Comparison of ENCODE assay signal across 15 mouse cellular contexts in the genomic region with DNA sequence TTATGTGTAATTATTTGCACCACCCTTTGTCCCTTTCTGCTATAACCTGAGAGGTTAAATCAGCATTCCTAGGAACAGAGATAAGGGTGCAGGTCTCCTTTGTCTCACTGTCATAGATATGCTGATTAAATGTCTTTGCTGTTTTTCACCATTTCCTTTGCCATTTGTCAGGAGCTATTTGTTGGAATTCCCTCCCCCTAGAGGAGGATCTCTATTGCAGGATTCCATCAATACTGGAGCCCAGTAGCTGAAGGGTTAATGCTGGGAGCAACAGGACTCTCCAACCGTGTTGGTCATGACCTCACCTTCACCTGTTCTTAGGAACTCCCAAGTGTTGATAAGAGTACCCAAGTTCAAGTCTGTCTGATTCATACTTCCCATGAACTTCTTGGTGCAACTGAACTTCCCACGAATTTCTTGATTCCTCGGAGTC.
DNase-seq lines count a peak whose midpoint lies in the region; ATAC-seq and TF ChIP-seq lines count a peak whose summit lies in the region.
"Had no signal": no experiment of that assay in that cellular context is flagged by ENCODE, and none has a peak within 500 bp of the region (broad histone marks: within the 10 kb centered on the region; RNA-seq: fewer than 3 reads in every experiment).

No protein-coding gene starts in this region.

- no peak overlapping the region for H3K9ac ChIP-seq in limb, embryonic 14.5 days (ENCODE audit: low read depth, low read length, severe bottlenecking)
- H3K9ac ChIP-seq: hindbrain, embryonic 12.5 days; liver, embryonic 15.5 days; midbrain, embryonic 15.5 days had no signal

- no peak overlapping the region for H3K4me2 ChIP-seq in limb, embryonic 14.5 days (replicated peaks; ENCODE audit: low read depth, low read length, severe bottlenecking)
- H3K4me2 ChIP-seq: hindbrain, embryonic 12.5 days; liver, embryonic 15.5 days; midbrain, embryonic 15.5 days had no signal

- no peak overlapping the region for H3K4me3 ChIP-seq in gastrocnemius, adult 2 months
- no peak overlapping the region for H3K4me3 ChIP-seq in kidney, adult 2 months (ENCODE audit: insufficient read depth, low read depth, low read length)
- no peak overlapping the region for H3K4me3 ChIP-seq in limb, embryonic 14.5 days (replicated peaks; ENCODE audit: low read length)
- H3K4me3 ChIP-seq: hindbrain, embryonic 12.5 days; liver, embryonic 15.5 days; midbrain, embryonic 15.5 days had no signal

- no peaks in the 10 kb centered on the region for H3K9me3 ChIP-seq in limb, embryonic 14.5 days (ENCODE audit: control insufficient read depth, low read length)
- H3K9me3 ChIP-seq: hindbrain, embryonic 12.5 days; liver, embryonic 15.5 days; midbrain, embryonic 15.5 days had no signal

- intact Hi-C loops in gastrocnemius, adult 2 months (cut with DNase I): no loop called here

- peaks cover 33% of the 10 kb centered on the region for H3K4me1 ChIP-seq in kidney, adult 2 months (ENCODE audit: control insufficient read depth, insufficient read depth, low read length)
- peaks cover 26% of the 10 kb centered on the region for H3K4me1 ChIP-seq in limb, embryonic 14.5 days (ENCODE audit: control insufficient read depth, insufficient read depth, low read length)
- H3K4me1 ChIP-seq: hindbrain, embryonic 12.5 days; liver, embryonic 15.5 days; midbrain, embryonic 15.5 days had no signal

- ATAC-seq in limb, embryonic 14.5 days (ENCODE audit: low FRiP score, low read depth): no peak
- ATAC-seq: midbrain, embryonic 15.5 days had no signal

- H3K36me3 ChIP-seq in kidney, adult 2 months (ENCODE audit: control insufficient read depth, insufficient read depth, low read length): no peaks in the 10 kb centered on the region
- no peaks in the 10 kb centered on the region for H3K36me3 ChIP-seq in limb, embryonic 14.5 days (ENCODE audit: control insufficient read depth, insufficient read depth, low read length)
- H3K36me3 ChIP-seq: hindbrain, embryonic 12.5 days; liver, embryonic 15.5 days; midbrain, embryonic 15.5 days had no signal

- 15% methylated on average over 3 of the region's 3 CpGs for WGBS in kidney, adult 2 months
- 45% methylated on average over 3 of the region's 3 CpGs for whole genome bisulfite sequencing in limb, embryonic 14.5 days

- peak overlapping the region; percentile 35; the same call in 1 of the 2 replicates for H3K27ac ChIP-seq in gastrocnemius, adult 2 months
- peak overlapping the region; percentile 43 for H3K27ac ChIP-seq in kidney, adult 2 months (ENCODE audit: insufficient read depth, low read depth, low read length)
- H3K27ac ChIP-seq in limb, embryonic 14.5 days (replicated peaks; ENCODE audit: low read depth, low read length): peak overlapping the region; percentile 53
- H3K27ac ChIP-seq: hindbrain, embryonic 12.5 days; liver, embryonic 15.5 days; midbrain, embryonic 15.5 days had no signal

- H3K27me3 ChIP-seq in kidney, adult 2 months (replicated peaks; ENCODE audit: control insufficient read depth, insufficient read depth, low read length): no peaks in the 10 kb centered on the region
- H3K27me3 ChIP-seq in limb, embryonic 14.5 days (ENCODE audit: control insufficient read depth, insufficient read depth, low read length): no peaks in the 10 kb centered on the region
- H3K27me3 ChIP-seq: liver, embryonic 15.5 days; midbrain, embryonic 15.5 days had no signal

- DNase-seq in gastrocnemius, adult 2 months: no peak
- no peak for DNase-seq in gastrocnemius, adult 18-20 months (ENCODE audit: low spot score)
- no peak for DNase-seq in kidney, adult 2 months
- no peak for DNase-seq in kidney, adult 11 months
- peak; percentile 60 for DNase-seq in ZHBTc4 (ENCODE audit: low read depth, low spot score)
- no peak for DNase-seq in limb, embryonic 14.5 days (ENCODE audit: low spot score)
- no peak for DNase-seq in kidney, postnatal 4 days
- no peak for DNase-seq in thymus, postnatal 10 days (ENCODE audit: low spot score in 2 of 2)
- DNase-seq: adrenal gland, adult 8-10 months; B cell, adult 2 months; cerebellum, adult 8-10 months; gastrocnemius, postnatal 36 days had no signal

- no peak for TF ChIP-seq POLR2A in kidney, adult 2 months (IDR thresholded peaks at IDR 0.05; ENCODE audit: low read depth, low read length)
- no peak for TF ChIP-seq POLR2A in limb, embryonic 14.5 days (IDR thresholded peaks at IDR 0.05; ENCODE audit: borderline replicate concordance, extremely low read depth, insufficient read depth, insufficient read length)

- no peak for TF ChIP-seq CTCF in gastrocnemius, adult 2 months (IDR thresholded peaks at IDR 0.05)
- TF ChIP-seq CTCF in kidney, adult 2 months (conservative IDR thresholded peaks at IDR 0.05; ENCODE audit: insufficient read depth, insufficient read length, low read depth, low read length): no peak
